Comparison of ENCODE assay signal across 25 mouse cellular contexts in the genomic region with DNA sequence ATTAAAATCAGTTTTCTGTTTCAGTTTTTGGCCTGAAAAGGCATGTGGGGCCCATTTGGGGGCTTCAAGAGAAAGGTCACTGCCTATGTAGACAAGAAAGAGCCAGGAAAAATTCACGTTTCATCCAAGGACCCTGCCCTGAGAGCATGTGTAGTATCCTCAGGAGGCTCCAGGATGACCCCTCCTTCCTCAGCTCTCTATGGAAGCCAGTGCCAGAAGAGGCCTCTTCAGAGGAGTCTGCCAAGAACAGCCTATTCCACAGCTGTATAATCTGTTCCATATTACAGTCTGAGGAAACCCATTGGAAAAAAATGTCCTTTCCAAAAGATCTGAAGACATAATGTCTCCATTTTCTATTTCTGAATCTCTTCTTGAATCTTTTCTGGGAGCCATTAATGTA. TPM values are rescaled to one million over a fixed set of nuclear protein-coding genes. Genes with fewer than 3 reads are reported as not detected.
DNase-seq lines count a peak whose midpoint lies in the region; ATAC-seq and TF ChIP-seq lines count a peak whose summit lies in the region.
"Had no signal": no experiment of that assay in that cellular context is flagged by ENCODE, and none has a peak within 500 bp of the region (broad histone marks: within the 10 kb centered on the region; RNA-seq: fewer than 3 reads in every experiment).

No protein-coding gene starts in this region.

- DNase-seq in embryonic facial prominence, embryonic 14.5 days (ENCODE audit: low spot score), result peak; percentile 74
- no peak for DNase-seq in embryonic facial prominence, embryonic 10.5 days (ENCODE audit: low spot score)
- peak; percentile 6 for DNase-seq in lung, embryonic 14.5 days
- no peak for DNase-seq in lung, postnatal 25 days (ENCODE audit: low spot score)
- peak; percentile 35 for DNase-seq in testis, postnatal 10 days (ENCODE audit: low spot score)
- no peak for DNase-seq in heart, postnatal 36 days
- no peak for DNase-seq in right cerebral cortex, postnatal 36 days (ENCODE audit: low spot score in 2 of 2)
- DNase-seq: adrenal gland, adult 8-10 months; adrenal gland, postnatal 36 days; cerebellum, adult 2 months; cerebellum, postnatal 14 days; embryo, embryonic 11 days; heart, postnatal 4 days had no signal

- H3K4me2 ChIP-seq in embryonic facial prominence, embryonic 14.5 days (ENCODE audit: low read depth, low read length), result no peak overlapping the region
- H3K4me2 ChIP-seq in lung, embryonic 14.5 days, result no peak overlapping the region
- H3K4me2 ChIP-seq: embryonic facial prominence, embryonic 12.5 days; forebrain, embryonic 12.5 days; heart, embryonic 13.5 days; hindbrain, embryonic 12.5 days had no signal

- H3K36me3 ChIP-seq in embryonic facial prominence, embryonic 14.5 days (ENCODE audit: control insufficient read depth, insufficient read depth, low read length), result no peaks in the 10 kb centered on the region
- H3K36me3 ChIP-seq in embryonic facial prominence, embryonic 10.5 days (replicated peaks), result no peaks in the 10 kb centered on the region
- no peaks in the 10 kb centered on the region for H3K36me3 ChIP-seq in lung, embryonic 14.5 days (ENCODE audit: insufficient read depth)
- H3K36me3 ChIP-seq: embryonic facial prominence, embryonic 12.5 days; forebrain, embryonic 12.5 days; heart, embryonic 13.5 days; hindbrain, embryonic 12.5 days had no signal

- intact Hi-C loops in heart, postnatal 36 days (cut with DNase I), result no loop called here

- 13% methylated on average over 1 of the region's 1 CpGs for whole genome bisulfite sequencing in embryonic facial prominence, embryonic 14.5 days
- WGBS in embryonic facial prominence, embryonic 10.5 days, result 40% methylated on average over 1 of the region's 1 CpGs
- WGBS in lung, embryonic 14.5 days, result 15% methylated on average over 1 of the region's 1 CpGs

- no peaks in the 10 kb centered on the region for H3K9me3 ChIP-seq in embryonic facial prominence, embryonic 14.5 days (ENCODE audit: control insufficient read depth, low read length)
- peaks cover 16% of the 10 kb centered on the region for H3K9me3 ChIP-seq in embryonic facial prominence, embryonic 10.5 days
- no peaks in the 10 kb centered on the region; the same call in 1 of the 2 replicates for H3K9me3 ChIP-seq in lung, embryonic 14.5 days (ENCODE audit: low read depth, low read length)
- H3K9me3 ChIP-seq: embryonic facial prominence, embryonic 12.5 days had no signal

- ATAC-seq in embryonic facial prominence, embryonic 14.5 days (ENCODE audit: low read depth), result peak; percentile 65; the same call in 1 of the 2 replicates
- no peak for ATAC-seq in lung, embryonic 14.5 days (ENCODE audit: insufficient read depth)
- ATAC-seq: forebrain, embryonic 16.5 days; hindbrain, embryonic 16.5 days; inflammation-experienced regulatory T-cells, adult 6 months; intestine, postnatal 0 days; Patski had no signal

- H3K9ac ChIP-seq in embryonic facial prominence, embryonic 14.5 days (ENCODE audit: low read depth, low read length), result no peak overlapping the region
- H3K9ac ChIP-seq in lung, embryonic 14.5 days, result no peak overlapping the region
- H3K9ac ChIP-seq: embryonic facial prominence, embryonic 12.5 days; forebrain, embryonic 12.5 days; heart, embryonic 13.5 days; hindbrain, embryonic 12.5 days had no signal

- H3K27me3 ChIP-seq in embryonic facial prominence, embryonic 14.5 days (replicated peaks; ENCODE audit: control insufficient read depth, insufficient read depth, low read length), result no peaks in the 10 kb centered on the region
- H3K27me3 ChIP-seq in embryonic facial prominence, embryonic 10.5 days (replicated peaks; ENCODE audit: low read depth, poor library complexity, severe bottlenecking), result no peaks in the 10 kb centered on the region
- H3K27me3 ChIP-seq in lung, embryonic 14.5 days (ENCODE audit: insufficient read depth, low read length), result no peaks in the 10 kb centered on the region
- H3K27me3 ChIP-seq: embryonic facial prominence, embryonic 12.5 days; forebrain, embryonic 12.5 days; heart, embryonic 13.5 days; hindbrain, embryonic 12.5 days had no signal

- H3K4me3 ChIP-seq in embryonic facial prominence, embryonic 14.5 days (ENCODE audit: low read depth, low read length), result no peak overlapping the region
- H3K4me3 ChIP-seq in embryonic facial prominence, embryonic 10.5 days, result no peak overlapping the region
- no peak overlapping the region for H3K4me3 ChIP-seq in lung, embryonic 14.5 days (ENCODE audit: low read depth, low read length)
- H3K4me3 ChIP-seq: embryonic facial prominence, embryonic 12.5 days; forebrain, embryonic 12.5 days; heart, embryonic 13.5 days; hindbrain, embryonic 12.5 days had no signal

- no peak overlapping the region for H3K27ac ChIP-seq in embryonic facial prominence, embryonic 14.5 days (replicated peaks; ENCODE audit: low read depth, low read length)
- no peak overlapping the region for H3K27ac ChIP-seq in embryonic facial prominence, embryonic 10.5 days (replicated peaks)
- no peak overlapping the region for H3K27ac ChIP-seq in lung, embryonic 14.5 days (ENCODE audit: low read depth)
- H3K27ac ChIP-seq: embryonic facial prominence, embryonic 12.5 days; forebrain, embryonic 12.5 days; heart, embryonic 13.5 days; hindbrain, embryonic 12.5 days had no signal

- no peaks in the 10 kb centered on the region for H3K4me1 ChIP-seq in embryonic facial prominence, embryonic 14.5 days (ENCODE audit: control insufficient read depth, insufficient read depth, low read length)
- peaks cover 6% of the 10 kb centered on the region; the same call in 1 of the 2 replicates for H3K4me1 ChIP-seq in embryonic facial prominence, embryonic 10.5 days
- no peaks in the 10 kb centered on the region for H3K4me1 ChIP-seq in lung, embryonic 14.5 days (ENCODE audit: insufficient read depth)
- H3K4me1 ChIP-seq: embryonic facial prominence, embryonic 12.5 days; hindbrain, embryonic 12.5 days had no signal

- no peak for TF ChIP-seq CTCF in lung, embryonic 14.5 days (IDR thresholded peaks at IDR 0.05; ENCODE audit: low read depth)

RNA-seq across cellular contexts. Expression of a gene that starts 1.0 kb away (rescaled TPM):
- polyA plus RNA-seq in embryonic facial prominence, embryonic 14.5 days (2014; fragmentation: Nextera tagmentation; extraction: Ambion mirVana), result 205 and 214 TPM in 2 replicates
- polyA plus RNA-seq in embryonic facial prominence, embryonic 10.5 days (2016; fragmentation: Nextera tagmentation; extraction: Ambion mirVana), result 128 and 134 TPM in 2 replicates
- polyA plus RNA-seq in lung, embryonic 14.5 days (2014; fragmentation: Nextera tagmentation; extraction: Ambion mirVana), result 77.9 and 78.8 TPM in 2 replicates
- 1 to 10 TPM; 4.1 to 4.8 TPM for total RNA-seq in heart, postnatal 36 days (2021)
- total RNA-seq: common myeloid progenitor, adult 5-6 weeks; granulocyte monocyte progenitor cell, adult 5-6 weeks; MEL had no signal
- polyA plus RNA-seq: inflammation-experienced regulatory T-cells, adult 6 months had no signal

RNA-seq across cellular contexts. Expression of a gene that starts 31.4 kb away (rescaled TPM):
- polyA plus RNA-seq in embryonic facial prominence, embryonic 14.5 days (2014; fragmentation: Nextera tagmentation; extraction: Ambion mirVana), result 12.9 and 13.3 TPM in 2 replicates
- 18.7 and 21.0 TPM in 2 replicates for polyA plus RNA-seq in embryonic facial prominence, embryonic 10.5 days (2016; fragmentation: Nextera tagmentation; extraction: Ambion mirVana)
- polyA plus RNA-seq in lung, embryonic 14.5 days (2014; fragmentation: Nextera tagmentation; extraction: Ambion mirVana), result 2.1 and 2.5 TPM in 2 replicates
- not detected for total RNA-seq in heart, postnatal 36 days (2021)
- total RNA-seq: common myeloid progenitor, adult 5-6 weeks; granulocyte monocyte progenitor cell, adult 5-6 weeks; MEL had no signal
- polyA plus RNA-seq: inflammation-experienced regulatory T-cells, adult 6 months; Patski had no signal

Comparison
In these comparisons a context has a peak if more than half of its experiments do, and no peak if none do; other contexts are left out.
1. DNase-seq: peak in embryonic facial prominence, embryonic 14.5 days (single experiment), lung, embryonic 14.5 days (single experiment) and testis, postnatal 10 days (single experiment); none in embryonic facial prominence, embryonic 10.5 days (single experiment), lung, postnatal 25 days (single experiment), heart, postnatal 36 days (0 of 2) and right cerebral cortex, postnatal 36 days (0 of 2).